Mouse (Mus musculus): ENCODE data around the gene Add1.
"Not testable (repeated sequence)": the region's sequence is repeated elsewhere in the genome, so short reads cannot be mapped to it uniquely, and the experiment has no call there.

Gene Add1

DNA sequence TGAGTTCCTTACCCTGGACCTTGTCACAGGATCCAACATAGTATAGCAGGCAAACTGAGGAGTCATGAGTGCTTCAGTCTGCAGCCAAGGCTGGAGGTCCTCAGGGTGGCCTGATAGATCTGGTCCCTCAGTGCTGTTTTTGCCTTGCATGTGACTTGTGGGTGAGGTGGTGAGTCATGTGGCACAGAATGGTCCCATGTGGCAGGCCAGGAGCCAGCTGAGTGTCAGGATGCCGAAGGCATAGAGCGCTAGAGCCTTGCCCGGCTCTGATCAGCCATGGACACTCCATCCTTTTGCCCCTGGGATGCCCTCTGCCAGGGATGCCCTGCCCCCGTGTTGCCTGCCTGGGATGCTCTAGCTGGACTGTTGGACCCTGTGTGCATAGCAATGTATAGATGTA is 21.6 kb upstream of the Add1 start:
- DNase-seq (ENCODE audit: low spot score) = no peak

DNA sequence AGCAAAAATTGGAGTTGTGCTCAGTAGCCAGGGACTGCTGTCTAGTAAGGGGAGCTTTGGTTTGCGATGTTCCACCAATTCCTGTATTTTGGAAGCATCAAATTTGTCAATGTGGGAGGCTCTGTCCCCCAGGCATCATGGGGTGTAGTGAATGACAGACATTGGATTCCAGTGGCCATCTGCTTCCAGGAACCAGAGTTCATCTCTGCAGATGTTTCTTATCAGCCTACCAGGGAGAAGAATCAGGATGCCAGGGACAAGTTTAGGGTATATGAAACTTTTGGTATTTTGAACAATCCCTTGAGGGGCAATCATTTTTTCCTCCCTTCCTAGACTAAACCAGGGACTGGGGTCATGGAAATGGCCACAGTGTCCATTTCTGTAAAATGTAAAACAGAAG is 9.6 kb upstream of the Add1 start:
- no peak for DNase-seq (ENCODE audit: low spot score)

DNA sequence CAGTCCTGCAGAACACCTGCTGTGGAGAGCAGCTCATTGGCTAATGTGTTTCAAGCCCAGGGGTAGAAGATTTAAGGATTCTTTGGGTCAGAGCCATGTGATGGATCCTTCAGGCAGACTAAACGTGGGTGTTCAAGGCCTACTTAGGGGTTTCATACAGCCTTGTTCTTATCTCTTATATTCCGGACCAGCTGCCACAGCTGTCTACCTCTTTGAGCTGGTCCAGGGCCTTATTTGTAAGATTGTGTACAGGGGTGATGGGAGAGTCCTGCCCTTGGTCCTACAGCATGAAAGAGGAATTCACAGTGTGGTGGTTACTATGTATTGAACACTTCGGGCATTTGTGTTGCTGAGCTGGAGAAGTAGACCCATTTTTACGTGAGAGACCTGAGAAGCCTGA is 9.2 kb upstream of the Add1 start:
- DNase-seq (ENCODE audit: low spot score) = no peak

DNA sequence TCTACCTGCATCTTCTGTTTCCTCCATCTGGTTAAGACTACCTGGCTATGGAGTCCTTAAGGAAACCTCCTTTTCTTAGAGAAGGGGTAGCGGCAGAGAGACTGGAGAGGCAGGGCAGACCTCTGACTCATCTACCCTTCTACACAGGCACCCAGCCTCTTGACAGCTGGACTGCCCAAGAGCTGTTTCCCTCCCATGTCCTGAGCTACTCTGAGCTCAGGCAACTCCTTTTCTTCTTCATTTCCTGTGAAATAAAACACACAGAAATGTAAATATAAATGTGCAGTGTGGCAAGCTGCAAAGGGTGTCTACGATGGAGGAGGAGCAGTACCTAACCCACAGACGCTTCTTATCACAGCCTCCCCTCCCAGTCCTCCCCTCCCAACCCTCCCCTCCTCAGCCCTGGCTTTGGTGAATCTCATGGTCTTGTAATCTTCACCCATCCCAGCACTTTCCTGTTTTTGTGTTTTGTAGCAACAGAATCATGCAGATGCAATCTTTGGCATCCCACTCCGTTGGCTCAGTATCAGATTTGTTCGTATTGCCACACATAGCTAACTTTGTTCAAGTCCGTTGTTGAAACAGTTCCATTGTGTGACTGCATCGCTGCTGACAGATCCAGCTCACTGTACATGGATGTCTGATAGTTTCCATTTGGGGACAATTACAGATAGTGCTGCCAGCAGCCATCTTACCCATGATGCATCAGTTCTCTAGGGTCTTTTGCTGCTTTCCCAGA is 7.8 kb upstream of the Add1 start:
- no peak for DNase-seq (ENCODE audit: low spot score)

DNA sequence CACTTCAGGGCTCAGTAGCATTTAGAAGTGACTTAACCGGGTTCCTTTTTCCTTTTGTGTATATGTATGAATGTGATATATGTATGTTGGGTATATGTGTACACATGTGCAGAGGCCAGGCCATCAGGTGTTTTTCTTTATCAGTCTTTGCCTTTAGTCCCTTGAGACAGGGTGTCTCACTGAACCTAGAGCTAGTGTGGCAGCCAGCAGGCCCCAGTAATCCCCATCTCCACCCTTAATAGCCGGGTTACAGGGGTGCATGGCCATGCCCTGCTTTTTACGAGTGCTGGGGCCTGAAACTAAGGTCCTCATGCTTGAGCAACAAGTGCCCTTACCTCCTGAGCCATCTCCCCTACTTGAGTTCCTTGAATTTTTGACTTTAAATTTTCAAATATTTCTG is 1.9 kb upstream of the Add1 start:
- no peak for DNase-seq (ENCODE audit: low spot score)

DNA sequence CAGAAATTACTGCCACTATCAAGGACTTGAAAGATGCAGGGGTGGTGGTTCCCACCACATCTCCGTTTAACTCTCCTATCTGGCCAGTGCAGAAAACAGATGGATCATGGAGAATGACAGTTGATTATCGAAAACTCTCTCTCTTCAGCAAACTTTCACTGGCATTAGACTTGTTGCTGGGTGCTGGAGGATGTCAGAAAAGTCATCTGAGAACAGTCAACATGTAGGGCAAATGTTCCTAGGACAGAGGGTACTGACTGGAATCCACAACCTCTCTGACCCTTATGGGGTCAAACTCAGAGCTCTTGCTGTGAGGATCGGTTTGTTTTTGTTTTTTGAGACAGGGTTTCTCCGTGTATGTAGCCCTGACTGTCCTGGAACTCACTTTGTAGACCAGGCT is 896 bp upstream of the Add1 start:
- not testable (repeated sequence) for DNase-seq (ENCODE audit: low spot score)

DNA sequence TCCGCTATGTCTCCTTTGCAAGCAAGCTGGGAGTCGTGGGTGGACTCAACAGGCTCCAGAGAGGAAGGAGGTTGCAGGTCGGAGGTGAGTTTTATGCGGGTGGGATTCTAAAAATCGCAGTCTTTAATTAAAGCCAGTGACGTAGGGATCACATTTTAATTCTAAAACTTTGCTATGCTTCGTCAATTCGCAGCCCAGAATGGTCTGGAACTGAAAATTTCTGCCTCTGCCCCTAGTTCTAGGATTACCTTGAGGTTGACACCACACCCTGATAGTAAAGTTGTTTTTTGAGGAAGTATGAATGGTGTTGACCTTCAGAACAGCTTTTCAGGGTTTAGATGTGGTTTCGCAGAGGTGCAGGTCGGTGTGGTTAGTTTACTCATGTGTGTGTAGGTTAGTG is 1.3 kb downstream of the Add1 start:
- no peak for DNase-seq (ENCODE audit: low spot score)

DNA sequence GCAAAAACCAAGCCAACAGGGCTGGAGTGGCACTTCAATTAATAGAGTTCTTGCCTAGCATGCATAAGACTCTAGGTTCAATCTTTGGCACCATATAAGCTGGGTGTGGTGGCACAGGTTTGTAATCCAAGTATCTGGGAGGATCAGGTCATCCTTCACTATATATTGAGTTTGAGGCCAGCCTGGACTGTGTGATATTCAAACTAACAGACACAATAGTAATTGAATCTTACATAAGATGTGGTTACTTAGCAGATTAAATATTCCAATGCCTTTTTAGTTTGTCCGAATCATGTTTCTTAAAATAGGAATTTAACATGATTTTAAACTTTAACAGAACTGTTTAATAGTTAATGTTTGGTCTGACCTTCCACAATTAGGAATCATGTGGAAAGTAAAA is 2.8 kb downstream of the Add1 start:
- no peak for DNase-seq (ENCODE audit: low spot score)

DNA sequence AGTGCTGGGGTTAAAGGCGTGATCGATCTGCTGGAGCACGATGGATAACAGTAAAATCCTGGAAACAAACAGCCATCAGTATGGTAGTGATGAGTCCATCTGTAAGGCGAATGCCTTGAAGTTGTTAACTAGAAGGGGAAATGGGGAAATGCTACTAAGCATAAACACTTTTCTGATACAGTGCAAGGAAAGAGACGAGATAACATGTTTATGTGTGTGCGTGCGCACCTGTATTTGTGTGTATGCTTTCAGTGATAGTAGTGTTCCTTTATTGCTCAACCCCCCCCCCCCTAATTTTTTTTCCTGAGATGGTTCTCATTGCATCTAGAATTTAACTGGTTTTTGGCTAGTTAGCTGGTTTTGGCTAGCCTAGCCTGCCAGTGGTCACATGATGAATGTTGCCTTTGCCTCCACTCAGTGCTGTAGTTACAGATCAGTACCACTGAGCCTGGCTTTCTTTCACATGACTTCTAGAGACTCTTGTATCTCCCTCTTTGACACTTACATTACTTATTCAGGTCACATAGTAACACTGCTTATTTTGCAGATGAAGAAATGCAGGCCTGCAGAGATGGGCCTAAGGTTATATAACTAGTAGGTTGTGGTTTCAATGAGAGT is 4.7 kb downstream of the Add1 start:
- DNase-seq (ENCODE audit: low spot score) = no peak

DNA sequence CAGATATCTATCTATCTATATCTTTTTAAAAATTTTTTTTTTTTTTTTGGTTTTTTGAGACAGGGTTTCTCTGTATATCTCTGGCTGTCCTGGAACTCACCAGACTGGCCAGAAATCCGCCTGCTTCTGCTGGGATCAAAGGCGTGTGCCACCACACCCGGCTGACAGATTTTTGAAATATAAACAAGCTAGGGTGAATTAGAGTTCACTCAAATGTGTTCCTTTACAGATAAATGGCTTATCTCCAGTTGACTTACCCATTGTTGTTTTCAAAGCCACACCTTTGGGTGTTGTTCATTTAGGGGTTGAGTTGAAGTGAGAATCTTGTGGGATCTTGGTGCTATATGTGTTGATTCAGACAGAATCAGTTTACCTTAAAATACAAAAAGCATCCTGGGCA is 5.9 kb downstream of the Add1 start:
- DNase-seq (ENCODE audit: low spot score) = no peak

DNA sequence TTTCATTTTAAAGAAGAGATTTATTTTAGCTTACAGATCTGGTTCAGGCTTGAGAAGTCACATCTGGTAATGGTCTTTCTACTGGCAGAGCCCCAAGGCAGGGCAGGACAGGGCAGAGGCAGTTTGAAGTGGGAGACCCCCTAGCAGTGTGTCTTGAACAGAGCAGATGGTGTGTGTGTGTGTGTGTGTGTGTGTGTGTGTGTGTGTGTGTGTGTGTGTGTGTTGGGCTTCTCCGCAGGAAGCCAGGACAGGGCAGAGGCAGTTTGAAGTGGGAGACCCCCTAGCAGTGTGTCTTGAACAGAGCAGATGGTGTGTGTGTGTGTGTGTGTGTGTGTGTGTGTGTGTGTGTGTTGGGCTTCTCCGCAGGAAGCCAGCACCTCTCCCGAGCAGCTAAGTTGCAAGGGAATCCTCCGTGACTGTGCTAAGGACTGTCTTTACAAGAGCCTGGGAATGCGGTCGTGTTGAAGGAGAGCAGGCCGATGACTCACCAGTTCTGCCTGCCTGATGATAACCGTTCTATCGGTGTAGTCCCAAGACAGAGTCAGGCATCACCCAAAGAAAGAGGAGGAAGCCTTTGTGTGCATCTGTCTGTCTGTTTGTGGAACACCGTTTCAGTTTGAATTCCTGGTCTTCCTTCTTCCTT is 8.3 kb downstream of the Add1 start:
- DNase-seq (ENCODE audit: low spot score) = not testable (repeated sequence)

DNA sequence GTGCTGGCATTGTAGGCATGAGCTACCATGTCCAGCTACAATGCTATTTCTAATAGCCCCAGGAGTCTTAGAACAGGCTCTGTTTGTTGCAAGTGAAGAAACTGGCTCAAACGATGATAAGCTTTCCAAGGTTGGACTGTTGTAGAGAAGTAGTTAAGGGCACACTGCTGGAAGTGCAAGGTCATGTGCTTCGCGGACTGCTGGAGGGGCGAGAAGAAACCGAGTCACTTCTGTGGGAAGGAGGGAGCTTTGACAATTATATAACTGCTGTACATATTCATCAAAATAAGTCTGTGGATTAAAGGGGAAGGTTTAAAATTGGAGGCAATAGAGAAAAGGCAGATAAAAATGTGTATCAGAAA is 8.8 kb downstream of the Add1 start:
- DNase-seq (ENCODE audit: low spot score) = no peak

DNA sequence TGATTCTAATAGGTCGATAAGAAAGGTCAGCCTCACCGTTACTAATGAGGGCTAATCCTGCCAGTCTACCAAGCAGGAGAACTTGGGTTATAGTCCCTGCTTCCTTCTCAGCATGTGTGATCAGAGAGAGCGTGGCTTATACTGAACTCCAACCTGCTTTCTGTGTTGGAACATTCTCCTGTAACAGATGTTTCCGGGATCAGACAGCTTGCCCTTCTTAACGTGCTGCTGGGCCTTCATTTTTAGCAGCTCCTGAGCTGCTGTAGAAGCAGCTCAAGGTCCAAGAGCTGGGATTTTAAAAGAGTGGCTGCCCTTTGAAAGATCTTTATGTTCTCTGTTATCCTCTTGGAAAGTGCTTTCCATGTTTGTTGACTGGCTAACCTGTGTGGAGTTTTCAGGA is 11.8 kb downstream of the Add1 start:
- DNase-seq (ENCODE audit: low spot score) = no peak

DNA sequence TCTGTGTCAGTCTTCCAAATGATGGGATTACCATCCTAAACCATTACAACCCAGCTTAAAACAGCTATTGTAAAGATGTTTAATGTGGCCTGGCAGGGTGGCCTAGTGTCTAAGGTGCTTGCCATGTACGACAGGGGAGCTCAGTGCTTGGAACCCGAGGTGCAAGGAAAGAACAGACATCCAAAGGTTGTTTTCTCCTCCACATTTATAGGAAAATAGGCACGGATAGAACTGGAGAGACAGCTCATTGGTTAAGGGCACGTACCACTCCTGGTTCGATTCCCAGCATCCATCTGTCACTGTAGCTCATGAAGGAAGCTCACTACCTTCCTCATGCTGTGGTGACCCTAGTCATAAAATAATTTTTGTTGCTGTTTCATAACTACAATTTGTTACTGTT is 14.4 kb downstream of the Add1 start:
- DNase-seq (ENCODE audit: low spot score) = no peak

DNA sequence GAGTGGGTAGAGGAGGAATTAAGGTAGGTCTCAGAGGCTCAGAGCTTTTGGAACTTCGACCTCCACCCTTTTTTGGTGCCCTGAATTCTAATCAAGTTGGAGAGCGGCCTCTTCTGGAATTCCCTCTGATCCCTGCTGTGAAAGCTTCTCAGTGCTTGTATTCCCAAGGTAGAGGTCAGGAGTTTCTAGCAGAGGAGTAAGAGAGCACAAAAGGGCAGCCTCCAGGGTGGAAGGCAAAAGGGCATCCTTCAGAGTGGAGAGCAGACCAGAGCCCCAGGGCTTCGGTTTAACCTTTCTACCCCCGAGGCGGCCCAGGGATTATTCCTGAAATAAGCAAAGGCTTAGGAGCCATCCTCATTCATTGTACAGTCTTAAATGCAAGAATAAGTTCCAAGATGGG is 16.6 kb downstream of the Add1 start:
- DNase-seq (ENCODE audit: low spot score) = no peak

DNA sequence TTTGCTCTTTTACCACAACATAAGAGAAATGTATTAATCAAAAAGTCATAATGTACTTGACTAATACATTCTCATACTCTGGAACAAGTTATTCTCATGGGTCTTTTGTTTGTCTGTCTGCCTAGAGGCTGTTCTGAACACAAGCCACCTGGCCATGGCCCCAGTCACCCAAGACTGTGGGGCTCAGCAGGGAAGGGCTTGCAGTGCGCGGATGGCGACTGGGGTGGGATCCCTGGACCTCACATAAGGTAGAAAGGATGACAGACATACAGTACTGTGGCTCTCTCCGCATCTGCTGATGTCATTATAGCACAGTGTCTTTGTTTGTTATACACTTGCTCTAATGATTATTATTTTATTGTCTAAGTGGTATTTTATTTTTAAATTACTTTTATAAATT is 17.2 kb downstream of the Add1 start:
- DNase-seq (ENCODE audit: low spot score) = no peak

DNA sequence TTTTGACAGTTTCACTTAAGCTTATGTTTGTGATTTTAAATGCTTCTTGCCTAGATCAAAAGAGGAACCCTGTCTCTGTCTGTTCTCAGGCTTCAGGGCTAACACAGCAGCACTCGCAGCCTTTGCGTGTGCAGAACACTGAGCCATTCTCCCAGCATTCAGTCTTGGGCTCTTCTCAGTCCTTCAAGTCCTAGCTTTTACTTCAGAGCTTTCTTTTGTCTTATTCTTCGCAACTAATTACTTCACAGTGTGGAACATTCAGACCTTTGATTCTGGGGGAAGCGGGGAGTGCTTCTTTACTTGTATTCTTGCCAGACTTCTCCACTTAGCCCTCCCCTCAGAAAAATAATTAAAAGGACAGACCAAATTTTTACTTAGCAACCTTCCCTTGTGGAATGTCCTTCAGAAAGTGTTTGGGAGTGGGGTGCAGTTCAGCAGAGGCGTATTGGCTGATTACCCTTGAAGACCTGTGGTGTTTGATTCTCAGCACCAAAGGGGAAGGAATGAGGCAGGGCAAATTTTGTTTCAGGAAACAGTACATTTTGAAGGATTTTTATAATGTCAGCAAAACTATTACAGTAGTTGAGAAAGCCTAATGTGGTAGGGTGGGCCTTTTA is 18.0 kb downstream of the Add1 start:
- DNase-seq (ENCODE audit: low spot score) = no peak

DNA sequence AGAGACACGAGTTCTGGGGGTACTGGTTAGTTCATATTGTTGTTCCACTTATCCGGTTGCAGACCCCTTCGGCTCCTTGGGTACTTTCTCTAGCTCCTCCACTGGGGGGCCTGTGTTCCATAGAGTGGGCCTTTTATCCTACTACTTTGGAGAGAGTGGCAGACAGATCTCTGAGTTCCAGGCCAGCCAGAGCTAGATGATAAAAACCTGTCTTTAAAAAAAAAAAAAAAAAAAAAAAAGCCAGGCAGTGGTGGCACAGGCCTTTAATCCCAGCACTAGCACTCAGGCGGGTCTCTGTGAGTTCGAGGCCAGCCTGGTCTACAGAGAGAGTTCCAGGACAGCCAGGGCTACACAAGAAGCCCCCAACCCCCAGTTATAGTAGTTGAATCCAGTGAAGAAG is 18.8 kb downstream of the Add1 start:
- DNase-seq (ENCODE audit: low spot score) = not testable (repeated sequence)

DNA sequence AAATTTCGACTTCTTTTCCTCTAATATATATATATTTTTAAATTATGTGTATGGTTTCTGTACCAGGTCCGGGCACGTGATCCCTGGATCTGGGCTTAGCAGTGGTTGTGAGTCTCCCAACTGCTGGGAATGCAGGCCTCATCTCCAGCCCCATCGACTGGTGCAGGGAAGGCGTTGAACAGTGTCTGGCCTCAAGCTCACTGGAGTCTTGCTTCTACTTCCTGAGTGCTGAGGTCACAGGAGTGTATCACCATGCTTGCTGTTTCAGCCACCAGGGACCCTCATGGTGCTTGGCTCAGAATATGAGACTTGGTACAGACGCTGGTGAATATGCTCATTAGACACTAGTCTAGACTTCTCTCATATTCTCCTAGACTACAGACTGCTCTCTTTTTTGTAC is 19.2 kb downstream of the Add1 start:
- DNase-seq (ENCODE audit: low spot score) = no peak

DNA sequence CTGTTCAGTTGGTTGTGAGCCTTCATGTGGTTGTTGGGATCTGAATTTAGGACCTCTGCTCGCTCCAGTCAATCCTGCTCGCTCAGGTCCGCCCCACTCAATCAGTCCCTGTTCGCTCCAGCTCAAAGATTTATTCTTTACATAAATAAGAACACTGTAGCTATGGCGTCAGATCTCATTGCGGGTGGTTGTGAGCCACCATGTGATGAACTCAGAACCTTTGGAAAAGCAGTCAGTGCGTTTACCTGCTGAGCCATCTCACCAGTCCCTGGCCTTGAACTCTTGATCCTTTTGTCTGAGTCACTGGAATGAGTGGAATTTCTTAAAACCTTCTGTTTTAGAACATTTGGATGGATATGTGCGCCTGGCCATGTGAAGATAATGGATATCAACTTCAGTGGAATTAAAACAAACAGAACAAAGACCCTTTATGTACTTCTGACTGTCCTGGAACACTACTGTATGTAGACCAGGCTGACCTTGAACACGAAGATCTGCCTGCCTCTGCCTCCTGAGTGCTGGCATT is 19.8 kb downstream of the Add1 start:
- DNase-seq (ENCODE audit: low spot score) = no peak

DNA sequence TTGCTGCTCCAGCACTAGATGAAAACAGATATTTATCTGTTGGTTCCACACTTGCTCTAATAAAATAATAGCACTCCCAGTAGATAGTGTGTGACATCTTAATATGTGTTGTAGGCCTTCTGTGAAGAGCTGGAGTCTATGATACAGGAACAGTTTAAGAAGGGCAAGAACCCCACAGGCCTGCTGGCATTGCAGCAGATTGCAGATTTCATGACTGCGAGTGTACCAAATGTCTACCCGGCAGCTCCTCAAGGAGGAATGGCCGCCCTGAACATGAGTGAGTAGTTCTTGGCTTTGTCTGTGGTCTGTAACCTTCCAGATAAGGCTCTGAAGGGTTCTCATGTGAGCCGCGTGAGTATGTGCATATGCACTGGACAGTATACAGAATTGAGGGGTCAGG is 31.1 kb downstream of the Add1 start:
- DNase-seq (ENCODE audit: low spot score) = no peak

DNA sequence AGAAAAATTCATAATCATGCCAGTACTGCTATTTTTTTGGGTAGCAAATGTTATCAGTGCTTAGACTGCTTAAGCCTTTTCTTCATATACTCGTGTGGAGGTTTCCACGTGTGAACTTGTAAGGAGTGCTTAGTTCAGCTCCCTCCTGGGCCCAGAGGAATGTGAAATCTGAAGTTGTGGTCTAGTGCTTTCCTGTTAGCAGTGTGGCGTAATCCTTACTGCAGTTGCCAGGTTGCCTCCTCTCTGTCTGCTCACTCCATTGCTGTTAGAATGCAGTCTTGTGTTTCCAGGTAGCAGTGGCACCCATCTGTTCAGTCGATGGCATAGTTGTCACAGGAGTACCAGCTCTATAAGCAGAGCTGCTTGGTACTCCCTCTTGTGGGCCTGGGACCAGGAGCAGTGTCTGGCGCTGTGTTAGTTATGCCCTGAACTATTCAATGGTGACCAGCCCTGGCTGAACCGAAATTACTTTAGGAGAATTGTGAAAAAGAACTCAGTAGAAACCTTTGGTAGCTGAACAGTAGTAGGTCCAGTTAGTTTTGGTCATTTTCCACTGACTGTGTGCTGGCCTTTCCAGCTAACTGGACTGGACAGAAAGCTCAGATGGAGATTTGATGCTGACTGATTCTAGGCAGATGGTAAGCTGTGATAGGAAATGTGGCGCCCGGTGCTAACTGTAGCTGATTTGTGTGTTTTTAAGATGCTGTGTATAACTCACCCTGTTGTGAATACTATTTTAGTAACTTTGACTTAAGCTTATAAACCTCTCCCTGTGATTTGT is 33.8 kb downstream of the Add1 start:
- DNase-seq (ENCODE audit: low spot score) = no peak
